Mouse (Mus musculus) lung, postnatal 0 days (tissue): ENCODE data around the gene Gm26741.

ENCODE experiments used
- CTCF ChIP-seq: IDR thresholded peaks from 2 replicates; pipeline ENCODE4 v1.5.1; 2016; ENCODE audit warnings: antibody characterized with exemption, mild to moderate bottlenecking
- EP300 ChIP-seq: IDR thresholded peaks from 2 replicates; pipeline ENCODE4 v1.6.1; 2016; ENCODE audit warnings: antibody characterized with exemption, mild to moderate bottlenecking, control low read depth

DNA sequence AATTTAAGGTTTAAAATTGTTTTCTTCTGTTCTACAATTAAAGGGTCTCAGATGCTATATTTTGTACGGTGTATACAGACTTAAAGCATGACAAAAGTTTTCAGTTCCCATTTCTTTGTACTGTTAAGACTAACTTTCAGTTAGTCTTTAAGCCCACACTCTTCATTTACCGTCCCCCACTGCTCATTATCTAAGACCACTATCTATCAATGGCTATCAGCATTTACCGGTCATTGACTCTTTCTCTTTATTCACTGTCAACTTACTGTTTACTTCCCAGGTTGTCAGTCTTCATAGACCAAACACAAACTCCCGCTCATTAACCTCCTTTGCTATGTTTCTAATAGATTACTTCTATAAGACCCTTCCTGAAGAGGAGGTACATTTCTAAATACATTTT lies 28.6 kb downstream of the Gm26741 start:
- TF ChIP-seq CTCF, result no peak
- TF ChIP-seq EP300, result no peak
